Mouse (Mus musculus): ENCODE measurements at regions not wholly inside any gene's neighbourhood (a gene's known extent, or its start where the extent isn't known, plus 50 kb on each side); places are given as distances from the start of the nearest gene placed in this dataset.

DNA sequence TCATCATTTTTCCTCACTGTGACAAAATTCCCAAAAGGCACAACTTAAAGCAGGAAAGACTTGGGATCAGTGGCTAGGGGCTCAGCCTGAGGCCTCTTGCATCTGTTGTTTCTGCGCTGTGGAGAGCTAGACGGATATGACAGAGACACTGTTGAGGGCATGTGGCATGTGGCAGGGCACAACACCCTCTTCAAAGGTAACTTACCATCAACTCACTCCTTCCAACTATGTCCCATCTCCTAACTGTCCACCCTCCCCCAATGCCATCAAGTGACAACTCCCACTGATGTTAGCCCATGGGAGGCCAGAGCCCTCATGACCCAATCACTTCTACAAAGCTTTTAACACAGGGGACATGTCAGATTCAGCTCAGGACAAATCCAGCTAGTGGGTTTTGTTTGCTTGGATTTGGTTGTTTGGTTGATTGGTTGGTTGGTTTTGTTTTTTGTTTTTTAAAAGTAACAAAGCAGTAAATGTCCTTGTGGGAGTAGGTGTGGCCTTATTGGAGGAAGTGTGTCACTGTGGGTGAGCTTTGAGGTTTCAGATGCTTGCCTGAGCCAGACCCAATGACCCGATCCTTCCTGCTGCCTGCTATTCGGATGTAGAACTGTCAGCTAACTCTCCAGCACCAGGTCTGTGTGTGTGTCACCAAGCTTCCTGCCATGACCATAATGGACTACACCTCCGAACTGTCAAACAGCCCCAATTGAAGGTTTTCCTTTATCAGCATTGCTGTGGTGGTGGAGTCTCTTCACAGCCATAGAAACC lies 53.2 kb upstream of the Lef1 start:
- Histone ChIP-seq H3K36me3 (replicated peaks; ENCODE audit: control insufficient read depth, insufficient read depth) (no peaks in the 10 kb centered on the region), H3K9ac (no peak overlapping the region), H3K27ac (no peak overlapping the region), H3K4me2 (replicated peaks) (no peak overlapping the region), H3K27me3 (ENCODE audit: control insufficient read depth, insufficient read depth, low read length) (no peaks in the 10 kb centered on the region), H3K9me3 (ENCODE audit: control insufficient read depth, low read length) (no peaks in the 10 kb centered on the region), H3K4me1 (replicated peaks; ENCODE audit: control insufficient read depth, insufficient read depth, low read length) (peaks cover 9% of the 10 kb centered on the region), H3K4me3 (replicated peaks; ENCODE audit: low read length) (no peak overlapping the region)
- no peak for ATAC-seq (ENCODE audit: low FRiP score)
- no peak for DNase-seq (ENCODE audit: low spot score)
- WGBS, result 74% methylated on average over 5 of the region's 5 CpGs

DNA sequence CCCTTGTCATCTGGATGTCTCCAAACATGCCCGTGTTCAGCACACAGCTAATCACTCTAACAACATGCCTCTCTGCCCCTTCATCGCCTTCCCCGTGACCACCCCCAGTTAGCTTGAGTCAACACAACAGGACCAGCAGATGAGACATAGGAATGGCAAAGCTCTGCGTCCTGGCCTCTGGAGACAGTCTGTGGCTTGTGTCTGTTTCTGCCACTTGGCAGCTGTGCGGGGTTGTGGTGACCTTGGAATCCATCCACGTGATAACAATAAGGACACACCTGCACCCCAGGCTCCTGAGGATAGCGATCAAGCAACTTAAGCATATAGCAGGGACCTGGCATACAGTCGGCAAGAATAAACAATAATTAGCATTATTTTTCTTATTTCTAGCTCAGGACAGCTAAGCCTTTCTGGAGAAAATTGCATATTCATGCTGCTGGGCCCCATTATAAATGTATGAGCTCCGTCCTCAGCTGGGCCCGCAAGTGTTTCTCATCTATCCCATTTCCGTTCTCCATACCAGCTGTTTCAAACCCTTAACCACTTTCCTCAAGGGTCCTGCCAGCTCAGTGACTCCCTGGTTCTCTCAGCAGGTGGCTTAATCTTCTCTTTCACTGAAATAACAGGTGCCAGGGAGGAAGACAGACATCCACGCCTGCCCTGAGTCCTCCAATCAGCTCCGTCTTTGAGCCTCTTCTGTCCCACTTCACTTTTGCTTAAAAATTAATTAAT lies 55.9 kb upstream of the Lef1 start:
- Histone ChIP-seq H3K4me1 (replicated peaks; ENCODE audit: control insufficient read depth, insufficient read depth, low read length) (peaks cover 9% of the 10 kb centered on the region), H3K9me3 (ENCODE audit: control insufficient read depth, low read length) (no peaks in the 10 kb centered on the region), H3K27ac (peak overlapping the region; percentile 65; the same call in 1 of the 2 replicates), H3K4me3 (replicated peaks; ENCODE audit: low read length) (no peak overlapping the region), H3K9ac (no peak overlapping the region), H3K27me3 (ENCODE audit: control insufficient read depth, insufficient read depth, low read length) (no peaks in the 10 kb centered on the region), H3K36me3 (replicated peaks; ENCODE audit: control insufficient read depth, insufficient read depth) (no peaks in the 10 kb centered on the region), H3K4me2 (replicated peaks) (0 out of 2 replicates have a peak overlapping the region, but pooled peaks have one; percentile 13)
- DNase-seq (ENCODE audit: low spot score), result peak; percentile 35
- WGBS, result 36% methylated on average over 13 of the region's 13 CpGs
- peak; percentile 68; the same call in 1 of the 2 replicates for ATAC-seq (ENCODE audit: low FRiP score)

DNA sequence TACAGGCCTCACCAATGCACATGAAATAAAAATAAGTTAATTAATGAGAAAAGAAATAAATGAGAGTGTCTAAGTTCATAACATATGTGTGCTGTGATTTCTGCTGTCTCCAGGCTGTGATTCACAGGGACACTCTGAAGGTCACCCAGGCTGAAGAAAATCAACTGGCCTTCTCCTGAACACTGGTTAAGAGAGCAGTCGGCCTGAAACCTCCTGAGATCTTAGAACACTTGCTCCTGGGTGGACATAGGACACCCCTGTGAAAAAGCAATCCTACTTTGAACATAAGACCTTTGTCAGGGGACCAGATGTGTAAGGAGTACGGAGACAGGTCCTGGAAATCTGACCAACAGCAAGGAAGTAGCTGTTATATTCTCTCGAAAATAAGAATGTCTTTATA lies 62.6 kb upstream of the Lef1 start:
- 84% methylated on average over 3 of the region's 3 CpGs for WGBS
- Histone ChIP-seq H3K9me3 (ENCODE audit: control insufficient read depth, low read length) (no peaks in the 10 kb centered on the region), H3K4me2 (replicated peaks) (no peak overlapping the region), H3K27me3 (ENCODE audit: control insufficient read depth, insufficient read depth, low read length) (no peaks in the 10 kb centered on the region), H3K36me3 (replicated peaks; ENCODE audit: control insufficient read depth, insufficient read depth) (no peaks in the 10 kb centered on the region), H3K9ac (no peak overlapping the region), H3K27ac (no peak overlapping the region), H3K4me3 (replicated peaks; ENCODE audit: low read length) (no peak overlapping the region), H3K4me1 (replicated peaks; ENCODE audit: control insufficient read depth, insufficient read depth, low read length) (no peaks in the 10 kb centered on the region)
- no peak for DNase-seq (ENCODE audit: low spot score)
- ATAC-seq (ENCODE audit: low FRiP score), result no peak

DNA sequence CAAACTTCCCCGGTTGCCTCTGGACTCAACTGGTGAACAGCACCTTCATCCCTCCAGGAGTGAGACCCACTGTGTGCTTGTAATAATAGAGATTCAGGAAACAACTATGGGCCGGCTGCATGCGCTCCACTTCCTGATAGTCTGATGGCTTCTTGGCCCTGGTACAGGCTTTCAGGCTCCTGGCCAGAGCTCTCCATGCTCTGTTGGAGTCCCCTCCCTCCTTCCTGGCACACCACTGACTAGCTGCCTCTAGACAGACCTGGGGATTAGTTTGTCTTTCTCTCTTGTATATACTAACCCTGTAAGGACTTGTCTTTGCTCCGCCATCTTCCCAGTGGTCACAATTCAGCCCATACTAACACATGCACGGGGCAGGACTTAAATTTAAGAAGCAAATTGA lies 63.9 kb upstream of the Lef1 start:
- Histone ChIP-seq H3K9ac (no peak overlapping the region), H3K27ac (no peak overlapping the region), H3K9me3 (ENCODE audit: control insufficient read depth, low read length) (no peaks in the 10 kb centered on the region), H3K36me3 (replicated peaks; ENCODE audit: control insufficient read depth, insufficient read depth) (no peaks in the 10 kb centered on the region), H3K4me3 (replicated peaks; ENCODE audit: low read length) (no peak overlapping the region), H3K27me3 (ENCODE audit: control insufficient read depth, insufficient read depth, low read length) (no peaks in the 10 kb centered on the region), H3K4me2 (replicated peaks) (no peak overlapping the region), H3K4me1 (replicated peaks; ENCODE audit: control insufficient read depth, insufficient read depth, low read length) (no peaks in the 10 kb centered on the region)
- WGBS, result 83% methylated on average over 5 of the region's 5 CpGs
- DNase-seq (ENCODE audit: low spot score) (no peak), ATAC-seq (ENCODE audit: low FRiP score) (no peak)

DNA sequence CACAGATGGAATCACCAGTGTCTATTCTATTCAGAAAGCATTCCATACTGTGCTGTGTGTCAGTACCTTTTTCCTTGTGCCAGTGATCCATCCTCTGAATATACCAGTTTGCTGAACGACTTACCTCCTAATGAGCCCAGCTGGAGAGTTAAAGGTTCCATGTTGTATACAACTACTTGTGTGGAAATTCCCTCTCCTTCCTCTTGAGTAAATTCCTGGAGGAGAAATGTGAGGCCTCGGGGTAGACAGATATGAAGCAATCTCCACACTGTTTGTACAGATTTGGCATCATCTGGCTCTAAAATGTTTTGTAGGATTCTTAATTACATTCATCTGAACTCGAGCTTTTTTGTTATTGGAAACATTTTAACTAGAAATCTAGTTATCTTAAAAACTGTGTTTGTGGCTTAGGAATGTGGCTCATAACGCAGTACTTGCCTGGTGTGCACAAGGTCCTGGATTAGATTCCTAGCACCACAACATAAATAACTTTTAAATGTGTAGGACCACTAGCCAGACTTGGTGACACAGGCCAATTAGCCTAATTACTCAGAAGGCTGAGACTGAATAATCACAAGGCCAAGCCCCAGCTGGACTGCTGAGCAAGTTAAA lies 70.0 kb upstream of the Lef1 start:
- Histone ChIP-seq H3K27ac (no peak overlapping the region), H3K36me3 (replicated peaks; ENCODE audit: control insufficient read depth, insufficient read depth) (no peaks in the 10 kb centered on the region), H3K4me2 (replicated peaks) (no peak overlapping the region), H3K4me1 (replicated peaks; ENCODE audit: control insufficient read depth, insufficient read depth, low read length) (no peaks in the 10 kb centered on the region), H3K27me3 (ENCODE audit: control insufficient read depth, insufficient read depth, low read length) (no peaks in the 10 kb centered on the region), H3K9me3 (ENCODE audit: control insufficient read depth, low read length) (no peaks in the 10 kb centered on the region), H3K4me3 (replicated peaks; ENCODE audit: low read length) (no peak overlapping the region), H3K9ac (no peak overlapping the region)
- DNase-seq (ENCODE audit: low spot score) (no peak), ATAC-seq (ENCODE audit: low FRiP score) (no peak)
- WGBS, result 69% methylated on average over 4 of the region's 4 CpGs

DNA sequence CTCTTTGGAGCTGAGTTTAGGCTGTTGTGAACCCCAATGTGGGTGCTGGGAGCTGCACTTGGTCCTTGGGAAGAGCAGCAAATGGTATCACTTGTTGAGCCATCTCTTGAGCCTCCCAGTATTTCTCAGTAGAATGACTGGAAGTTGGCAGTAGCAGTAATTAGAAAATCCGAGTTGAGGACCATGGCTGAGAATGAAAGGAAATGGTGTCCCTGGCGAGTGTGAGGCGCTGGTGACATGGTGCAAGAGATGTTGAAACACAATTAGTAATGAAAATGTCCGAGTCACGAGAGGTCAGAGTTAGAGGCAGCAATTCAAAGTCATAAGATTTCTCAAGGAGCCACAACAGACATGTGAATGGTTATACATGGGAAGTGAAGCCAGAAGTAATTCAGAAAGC lies 73.2 kb upstream of the Lef1 start:
- Histone ChIP-seq H3K4me1 (replicated peaks; ENCODE audit: control insufficient read depth, insufficient read depth, low read length) (no peaks in the 10 kb centered on the region), H3K4me2 (replicated peaks) (no peak overlapping the region), H3K36me3 (replicated peaks; ENCODE audit: control insufficient read depth, insufficient read depth) (no peaks in the 10 kb centered on the region), H3K9ac (no peak overlapping the region), H3K27ac (no peak overlapping the region), H3K4me3 (replicated peaks; ENCODE audit: low read length) (no peak overlapping the region), H3K27me3 (ENCODE audit: control insufficient read depth, insufficient read depth, low read length) (no peaks in the 10 kb centered on the region), H3K9me3 (ENCODE audit: control insufficient read depth, low read length) (no peaks in the 10 kb centered on the region)
- no peak for ATAC-seq (ENCODE audit: low FRiP score)
- DNase-seq (ENCODE audit: low spot score), result no peak
- 94% methylated on average over 5 of the region's 5 CpGs for WGBS

DNA sequence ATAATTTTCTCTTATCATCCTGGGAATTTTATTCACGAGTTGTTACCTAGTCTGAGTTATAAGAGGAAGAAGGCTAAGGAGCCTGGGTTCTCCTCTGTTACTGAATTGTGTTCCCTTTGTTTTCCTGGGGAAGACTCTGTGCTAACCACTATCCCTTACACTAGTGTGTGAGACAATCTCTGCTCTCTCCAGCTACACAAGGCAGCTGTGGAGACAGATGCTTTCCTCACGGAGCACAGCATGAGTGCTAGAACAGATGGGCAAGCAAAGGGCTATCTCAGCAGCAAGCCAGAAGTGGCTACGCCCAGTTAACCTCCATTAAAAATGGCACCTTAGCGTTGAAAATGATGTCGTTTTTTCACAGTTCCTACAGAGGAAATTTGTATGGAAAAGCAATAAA lies 75.5 kb upstream of the Lef1 start:
- 58% methylated on average over 5 of the region's 5 CpGs for WGBS
- no peaks in the 10 kb centered on the region for H3K9me3 ChIP-seq (ENCODE audit: control insufficient read depth, low read length)
- no peaks in the 10 kb centered on the region for H3K36me3 ChIP-seq (replicated peaks; ENCODE audit: control insufficient read depth, insufficient read depth)
- no peaks in the 10 kb centered on the region for H3K4me1 ChIP-seq (replicated peaks; ENCODE audit: control insufficient read depth, insufficient read depth, low read length)
- H3K4me3 ChIP-seq (replicated peaks; ENCODE audit: low read length), result no peak overlapping the region
- DNase-seq (ENCODE audit: low spot score) (no peak), ATAC-seq (ENCODE audit: low FRiP score) (no peak)
- H3K27me3 ChIP-seq (ENCODE audit: control insufficient read depth, insufficient read depth, low read length), result no peaks in the 10 kb centered on the region
- no peak overlapping the region for H3K9ac ChIP-seq
- no peak overlapping the region for H3K4me2 ChIP-seq (replicated peaks)
- no peak overlapping the region for H3K27ac ChIP-seq

DNA sequence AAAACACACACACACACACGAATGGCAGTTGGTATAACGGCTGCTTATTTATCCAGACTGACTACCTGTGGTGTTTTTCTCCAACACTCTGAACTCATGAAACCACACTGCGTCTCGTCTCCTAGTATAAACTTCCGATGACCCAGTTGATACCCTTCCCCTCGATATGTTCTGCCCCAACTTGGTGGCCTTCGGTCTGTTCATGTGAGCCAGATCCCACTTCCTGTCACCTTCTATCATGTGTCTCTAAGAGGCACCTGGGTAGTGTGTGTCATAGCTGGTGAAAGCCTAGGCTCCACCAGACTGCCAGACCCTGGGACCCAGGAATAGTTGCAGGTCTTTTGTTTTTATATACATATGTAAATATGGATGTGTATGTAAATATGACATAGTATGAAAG lies 83.9 kb upstream of the Lef1 start:
- no peaks in the 10 kb centered on the region for H3K9me3 ChIP-seq (ENCODE audit: control insufficient read depth, low read length)

DNA sequence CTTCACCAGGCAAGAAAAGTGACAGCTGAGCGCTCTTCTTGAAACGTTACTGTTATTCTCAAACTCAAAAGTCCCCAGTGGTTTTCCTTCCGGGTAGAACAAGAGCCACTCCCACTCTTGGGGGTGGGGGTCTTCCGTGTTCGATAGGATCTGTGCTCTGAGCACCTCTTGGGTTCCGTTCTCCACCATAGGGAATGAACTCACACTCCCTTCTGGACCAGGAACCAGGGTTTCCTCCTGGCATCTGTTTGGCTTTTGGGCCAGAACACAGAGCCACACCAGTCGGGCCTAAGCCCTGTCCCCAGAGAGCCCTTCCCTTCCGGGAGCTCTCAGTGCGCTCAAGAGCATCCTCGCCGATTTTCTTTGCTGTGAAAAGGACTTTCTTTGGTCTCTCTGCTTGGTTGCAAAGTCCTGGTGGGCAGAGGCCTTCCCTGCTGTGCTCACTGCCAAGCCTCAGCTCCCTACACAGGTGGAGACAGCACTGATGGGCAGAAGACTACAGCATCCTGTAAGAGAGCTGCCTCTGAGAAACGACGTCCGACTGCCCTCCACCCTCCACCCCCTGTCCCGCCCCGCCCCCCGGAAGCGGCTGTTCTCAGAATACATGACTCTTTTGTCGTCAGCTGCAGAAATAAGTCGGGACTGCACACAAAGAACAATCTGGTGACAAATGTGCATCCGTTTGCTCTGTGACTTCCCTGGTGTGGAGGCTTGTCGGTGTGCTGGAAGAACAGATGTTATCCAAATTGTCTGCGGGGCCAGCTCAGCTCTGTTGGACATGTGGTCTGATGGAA lies 90.9 kb upstream of the Lef1 start:
- ATAC-seq (ENCODE audit: low FRiP score) (peak; percentile 52; the same call in 1 of the 2 replicates), DNase-seq (ENCODE audit: low spot score) (peak; percentile 37)
- H3K27me3 ChIP-seq (ENCODE audit: control insufficient read depth, insufficient read depth, low read length), result no peaks in the 10 kb centered on the region
- 16% methylated on average over 23 of the region's 23 CpGs for whole genome bisulfite sequencing
- peaks cover 8% of the 10 kb centered on the region for H3K4me1 ChIP-seq (replicated peaks; ENCODE audit: control insufficient read depth, insufficient read depth, low read length)
- no peaks in the 10 kb centered on the region for H3K9me3 ChIP-seq (ENCODE audit: control insufficient read depth, low read length)
- 0 out of 2 replicates have a peak overlapping the region, but pooled peaks have one; percentile 2 for H3K9ac ChIP-seq
- no peak overlapping the region for H3K27ac ChIP-seq
- H3K4me2 ChIP-seq (replicated peaks), result peak overlapping the region; percentile 43
- H3K36me3 ChIP-seq (replicated peaks; ENCODE audit: control insufficient read depth, insufficient read depth), result no peaks in the 10 kb centered on the region
- H3K4me3 ChIP-seq (replicated peaks; ENCODE audit: low read length), result no peak overlapping the region; the same call in 1 of the 2 replicates

More for the DNA sequence above, 83.9 kb upstream of the Lef1 start:
- DNase-seq (ENCODE audit: low spot score) (no peak), ATAC-seq (ENCODE audit: low FRiP score) (no peak)
- 97% methylated on average over 7 of the region's 7 CpGs for WGBS
- no peak overlapping the region for H3K4me2 ChIP-seq (replicated peaks)
- no peak overlapping the region for H3K9ac ChIP-seq
- H3K27me3 ChIP-seq (ENCODE audit: control insufficient read depth, insufficient read depth, low read length), result no peaks in the 10 kb centered on the region
- no peak overlapping the region for H3K4me3 ChIP-seq (replicated peaks; ENCODE audit: low read length)
- no peaks in the 10 kb centered on the region for H3K36me3 ChIP-seq (replicated peaks; ENCODE audit: control insufficient read depth, insufficient read depth)
- no peak overlapping the region for H3K27ac ChIP-seq
- no peaks in the 10 kb centered on the region for H3K4me1 ChIP-seq (replicated peaks; ENCODE audit: control insufficient read depth, insufficient read depth, low read length)

All from hindbrain, embryonic 14.5 days (tissue).